Mouse (Mus musculus) gastrocnemius, postnatal 25 days (tissue): ENCODE results near the gene Tcte2. TPM values are rescaled to one million over a fixed set of nuclear protein-coding genes. Genes with fewer than 3 reads are reported as not detected.
"Not testable (repeated sequence)": the region's sequence is repeated elsewhere in the genome, so short reads cannot be mapped to it uniquely, and the experiment has no call there.

Experiments
- DNase-seq: peaks from one replicate; pipeline ENCODE4 v3.0.0; 2022
- long read RNA-seq, 2 experiments: library from polyadenylated mRNA; stranded (forward); transcript quantifications; one replicate each; pipeline ENCODE4 v2.0.0; 2021
- total RNA-seq, 2 experiments: library from RNA; stranded (reverse); gene quantifications; 1 replicate in 1 of 2; 2 replicates in 1 of 2; pipeline ENCODE4 v1.2.3; 2021

The Tcte2 gene
- 1 to 10 TPM in 1 of 2 experiments, under 1 TPM in 1; 0.97 to 1.4 TPM for total RNA-seq
- long read RNA-seq, experiment 1, partial matches to known transcripts = 0 of 3 reads
- long read RNA-seq, experiment 1, other reads (novel, unspliced or antisense) = 2 of 3 reads
- long read RNA-seq, experiment 2 = 0 reads

DNA sequence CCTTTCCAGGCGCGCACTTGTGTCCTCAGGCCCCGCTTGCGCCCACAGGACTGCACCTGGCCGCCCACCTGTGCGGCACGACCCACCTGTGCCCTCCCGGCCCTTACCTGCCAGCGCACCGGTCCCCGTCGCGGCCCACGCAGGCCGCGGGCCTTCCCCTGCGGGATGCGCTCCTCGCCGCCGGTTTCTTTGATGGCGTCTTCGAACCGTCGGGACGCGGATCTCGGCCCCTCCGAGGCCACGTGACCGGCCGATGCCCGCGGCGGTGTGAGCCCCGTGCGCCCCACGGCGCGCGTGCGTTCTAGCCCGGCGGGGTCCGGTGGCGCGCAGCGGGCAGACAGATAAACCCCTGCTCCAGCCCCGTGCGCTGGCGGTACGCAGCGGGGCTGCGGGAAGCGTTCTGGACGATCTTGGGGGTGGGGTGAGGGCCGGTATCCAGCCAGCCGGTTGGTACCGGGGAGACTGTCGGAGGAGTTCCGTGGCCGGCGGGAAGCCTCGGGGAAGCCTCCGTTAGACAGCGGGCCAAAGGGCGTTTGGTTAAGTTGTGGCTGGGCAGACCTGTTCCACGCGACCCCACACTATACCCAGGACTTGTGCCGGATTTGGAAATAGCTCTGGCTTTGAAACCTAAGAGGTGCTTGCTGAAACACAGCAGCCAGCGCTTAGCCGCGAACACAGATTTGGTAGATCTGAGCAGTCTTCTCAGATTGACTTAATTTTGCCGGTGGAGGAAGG is at the start of gene Tcte2:
Gene Tcte2, minus strand, starts transcription at position 647 of the 735 bp plus-strand sequence.
- peak; percentile 35 for DNase-seq

DNA sequence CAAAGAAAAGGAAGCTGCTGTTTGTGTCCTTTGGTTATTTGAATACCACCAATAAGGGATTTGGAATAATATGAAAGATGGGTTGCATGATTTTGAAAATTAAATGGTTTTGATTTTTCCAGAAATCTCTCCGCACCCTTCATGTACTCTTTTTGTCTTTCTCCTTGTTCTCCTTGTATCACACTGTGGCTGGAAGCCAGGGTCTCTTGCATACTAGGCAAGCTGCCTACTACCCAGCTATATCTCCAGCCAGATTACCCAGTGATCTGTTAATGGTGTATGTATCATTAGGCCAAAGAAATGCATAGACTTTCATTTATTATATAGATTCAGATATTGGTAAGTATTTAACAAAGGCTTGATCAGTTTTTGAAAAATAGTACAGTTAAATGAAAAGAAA is 44.4 kb upstream of the Tcte2 start:
- DNase-seq = no peak

DNA sequence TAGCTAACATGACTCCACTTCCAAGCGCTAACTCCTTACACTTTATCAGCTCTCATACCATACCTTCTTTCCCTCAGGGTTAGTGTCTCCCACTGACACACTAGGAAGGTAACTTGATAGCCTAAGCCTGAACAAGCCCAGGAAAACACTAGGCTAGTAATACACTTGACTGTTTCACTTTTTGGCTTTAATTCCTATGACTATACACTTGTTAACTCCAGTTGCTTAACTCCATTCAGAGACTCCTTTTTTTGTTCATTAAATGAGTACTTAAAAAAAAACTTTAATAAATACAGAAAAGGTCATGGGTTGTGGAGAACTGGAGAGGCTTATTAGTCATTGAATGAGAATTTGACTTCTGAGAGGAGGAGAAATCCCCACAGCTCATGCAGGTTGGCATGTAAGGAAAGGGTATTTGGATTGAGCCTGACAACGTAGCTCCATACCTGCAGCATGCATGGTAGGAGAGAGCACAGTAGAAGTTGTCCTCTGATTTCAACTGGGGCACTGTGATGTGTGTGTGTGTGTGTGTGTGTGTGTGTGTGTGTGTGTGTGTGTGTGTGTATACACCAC is 41.3 kb upstream of the Tcte2 start:
- no peak for DNase-seq

DNA sequence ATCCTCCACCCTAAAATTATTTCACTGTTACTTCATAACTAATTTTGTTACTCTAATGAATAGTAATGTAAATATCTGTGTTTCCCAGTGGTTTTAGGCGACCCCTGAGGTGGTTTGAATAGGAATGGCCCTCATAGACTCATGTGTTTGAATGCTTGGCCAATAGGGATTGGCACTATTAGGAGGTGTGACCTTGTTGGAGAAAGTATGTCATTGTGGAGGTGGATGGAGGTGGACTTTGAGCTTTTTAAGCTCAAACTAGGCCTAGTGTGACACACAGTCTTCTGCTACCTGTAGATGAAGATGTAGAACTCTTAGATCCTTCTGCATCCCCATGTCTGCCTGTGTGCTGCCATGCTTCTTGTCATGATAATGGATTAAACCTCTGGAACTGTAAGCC is 36.1 kb upstream of the Tcte2 start:
- DNase-seq = no peak

DNA sequence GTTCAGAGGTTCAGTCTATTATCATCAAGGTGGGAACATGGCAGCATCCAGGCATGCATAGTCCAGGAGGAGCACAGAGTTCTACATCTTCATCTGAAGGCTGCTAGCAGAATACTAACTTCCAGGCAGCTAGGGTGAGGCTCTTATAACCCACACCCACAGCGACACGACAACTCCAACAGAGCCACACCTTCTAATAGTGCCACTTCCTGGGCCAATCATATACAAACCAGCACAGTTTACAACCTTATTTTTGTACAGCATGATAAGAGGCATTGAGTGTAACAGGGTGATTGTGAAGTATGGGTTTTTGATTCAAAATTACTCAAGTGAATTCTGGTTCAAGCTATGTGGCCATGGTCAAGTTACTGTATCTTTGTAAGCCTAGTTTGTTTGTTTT is 28.4 kb upstream of the Tcte2 start:
- not testable (repeated sequence) for DNase-seq

DNA sequence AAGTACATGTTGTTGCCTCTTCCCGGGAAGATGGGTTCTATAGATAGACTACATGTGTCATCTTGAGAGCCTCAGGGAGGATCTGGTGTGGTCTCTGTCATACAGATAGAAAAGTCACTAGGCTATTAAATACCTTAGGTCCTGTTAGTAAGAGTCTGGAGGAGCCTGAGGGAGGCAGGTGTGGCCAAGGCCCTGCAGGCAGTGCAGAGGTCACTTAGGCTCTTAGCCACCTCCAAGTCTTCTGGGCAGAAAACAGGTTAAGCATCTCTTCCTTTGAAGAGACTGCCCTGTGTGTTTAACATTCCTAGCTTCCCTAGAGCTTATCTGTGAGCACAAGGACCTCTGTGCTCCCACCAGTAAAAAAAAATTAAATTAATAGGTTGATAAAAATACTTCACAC is 21.8 kb upstream of the Tcte2 start:
- no peak for DNase-seq

DNA sequence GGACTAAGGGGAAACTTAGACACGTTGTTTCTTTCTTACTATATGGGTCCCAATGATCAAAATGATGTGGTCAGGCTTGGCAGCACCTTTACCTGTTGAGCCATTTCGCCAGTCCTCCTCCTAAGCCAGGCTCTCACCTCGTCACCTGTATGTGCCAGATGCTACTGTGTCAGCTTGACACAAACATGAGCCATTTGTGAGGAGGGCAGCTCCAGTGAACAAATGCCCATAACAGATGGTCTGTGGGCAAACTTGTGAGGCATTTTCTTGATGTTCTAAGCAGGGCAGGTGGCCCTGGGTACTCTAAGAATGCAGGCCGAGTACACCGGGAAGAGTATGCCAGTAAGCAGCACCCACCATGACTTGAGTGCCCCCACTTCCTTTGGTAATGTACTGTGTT is 20.3 kb upstream of the Tcte2 start:
- no peak for DNase-seq

DNA sequence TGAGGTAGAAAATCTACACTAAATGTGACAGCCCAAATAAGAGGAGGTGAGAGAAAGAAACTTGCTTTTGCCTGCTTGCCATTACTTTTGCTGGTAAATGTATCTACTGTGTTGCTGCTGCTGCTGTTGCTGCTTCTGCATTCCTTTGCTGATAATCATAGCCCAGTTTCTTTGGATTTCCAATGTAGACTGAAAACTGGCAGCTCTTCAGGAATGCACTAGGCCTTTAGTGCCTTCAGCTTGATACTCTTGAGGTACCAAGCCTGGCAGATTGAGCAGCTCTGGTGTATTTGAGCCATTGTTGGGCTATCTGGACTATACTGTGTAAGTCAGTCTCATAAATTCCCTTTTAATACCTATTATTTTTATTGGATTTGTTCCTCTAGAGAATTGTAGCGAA is 17.2 kb upstream of the Tcte2 start:
- no peak for DNase-seq

DNA sequence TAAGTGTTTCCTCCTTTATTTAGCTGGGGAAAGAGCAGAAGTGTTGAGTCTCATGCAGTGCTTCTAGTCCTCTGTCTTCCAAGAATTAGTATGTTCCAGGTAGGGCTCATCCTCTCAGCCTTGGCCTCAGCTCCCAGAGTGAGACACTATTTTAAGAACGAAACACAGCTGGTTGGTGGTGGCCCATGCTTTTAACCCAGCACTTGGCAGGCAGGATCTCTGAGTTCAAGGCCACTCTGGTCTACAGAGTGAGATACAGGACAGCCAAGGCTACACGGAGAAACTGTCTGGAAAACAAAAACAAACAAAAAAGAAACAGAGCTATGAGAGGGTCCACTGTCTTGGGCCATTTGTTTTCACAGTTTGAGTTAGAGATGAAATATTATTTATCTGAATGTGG is 16.1 kb upstream of the Tcte2 start:
- DNase-seq = no peak

DNA sequence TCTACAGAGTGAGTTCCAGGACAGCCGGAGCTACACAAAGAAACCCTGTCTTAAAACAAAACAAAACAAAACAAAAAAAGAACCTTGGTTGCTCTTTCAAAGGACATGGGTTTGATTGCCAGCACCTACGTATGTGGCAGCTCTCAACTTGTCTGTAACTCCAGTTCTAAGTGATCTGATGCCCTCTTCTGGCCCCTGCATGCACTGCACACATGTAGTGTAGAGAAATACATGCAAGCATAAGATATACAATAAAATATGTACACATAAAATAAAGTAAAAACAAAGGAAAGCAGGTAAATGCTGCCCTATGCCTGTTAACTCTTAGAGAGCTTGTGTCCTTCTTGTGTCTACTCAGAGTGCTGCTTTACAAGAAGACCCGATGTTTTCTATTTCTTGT is 7.6 kb upstream of the Tcte2 start:
- DNase-seq = no peak

DNA sequence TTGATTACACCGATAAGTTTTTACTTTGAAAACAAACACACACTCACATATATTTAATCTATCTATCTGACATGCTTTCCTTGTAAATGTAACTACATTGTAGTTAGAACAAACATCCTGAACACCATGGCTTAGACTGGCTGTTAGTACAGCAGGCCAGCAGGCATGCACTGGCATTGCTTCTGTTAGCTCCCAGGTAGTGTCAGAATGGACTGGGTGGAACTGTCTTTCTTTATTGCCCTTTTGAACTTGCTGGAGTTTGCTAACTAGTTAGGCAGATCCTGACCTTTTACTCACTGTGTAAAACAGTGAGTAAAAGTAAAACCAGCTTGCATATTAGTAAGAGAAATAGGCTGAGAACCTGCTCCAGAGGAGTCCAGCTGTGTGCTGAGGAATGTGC is 6.9 kb upstream of the Tcte2 start:
- no peak for DNase-seq

DNA sequence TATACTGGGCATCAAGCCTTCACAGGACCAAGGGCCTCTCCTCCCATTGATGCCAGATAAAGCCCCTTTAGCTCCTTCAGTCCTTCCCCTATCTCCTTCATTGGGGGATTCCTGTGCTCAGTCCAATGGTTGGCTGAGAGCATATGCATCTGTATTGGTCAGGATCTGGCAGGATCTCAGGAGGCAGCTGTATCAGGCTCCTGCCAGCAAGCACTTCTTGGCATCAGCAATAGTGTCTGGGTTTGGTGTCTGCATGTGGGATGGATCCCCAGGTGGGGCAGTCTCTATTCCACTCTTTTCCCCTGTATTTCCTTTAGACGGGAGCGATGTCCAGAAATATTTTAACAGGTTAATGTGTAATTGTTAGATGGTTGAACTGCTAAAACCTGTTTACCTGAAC is 3.3 kb upstream of the Tcte2 start:
- DNase-seq = not testable (repeated sequence)

DNA sequence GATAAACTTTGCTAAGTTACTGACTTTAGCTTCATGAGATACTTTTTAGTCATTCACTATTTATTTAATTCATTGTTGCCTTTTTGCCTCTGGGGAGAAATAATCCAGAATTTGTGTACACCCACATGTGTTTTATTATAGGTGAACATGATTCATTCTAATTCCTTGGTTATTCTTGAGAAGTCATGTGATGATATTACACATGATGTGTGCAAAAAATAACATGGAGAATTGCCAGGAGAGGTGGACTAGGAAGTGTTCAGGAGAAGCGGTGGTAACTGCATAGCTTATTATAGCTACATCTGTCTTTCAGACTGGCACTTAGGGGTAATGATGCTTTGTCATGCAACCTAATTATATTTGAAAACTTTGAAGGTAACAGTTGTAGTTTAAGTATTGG is 2.2 kb upstream of the Tcte2 start:
- DNase-seq = no peak

DNA sequence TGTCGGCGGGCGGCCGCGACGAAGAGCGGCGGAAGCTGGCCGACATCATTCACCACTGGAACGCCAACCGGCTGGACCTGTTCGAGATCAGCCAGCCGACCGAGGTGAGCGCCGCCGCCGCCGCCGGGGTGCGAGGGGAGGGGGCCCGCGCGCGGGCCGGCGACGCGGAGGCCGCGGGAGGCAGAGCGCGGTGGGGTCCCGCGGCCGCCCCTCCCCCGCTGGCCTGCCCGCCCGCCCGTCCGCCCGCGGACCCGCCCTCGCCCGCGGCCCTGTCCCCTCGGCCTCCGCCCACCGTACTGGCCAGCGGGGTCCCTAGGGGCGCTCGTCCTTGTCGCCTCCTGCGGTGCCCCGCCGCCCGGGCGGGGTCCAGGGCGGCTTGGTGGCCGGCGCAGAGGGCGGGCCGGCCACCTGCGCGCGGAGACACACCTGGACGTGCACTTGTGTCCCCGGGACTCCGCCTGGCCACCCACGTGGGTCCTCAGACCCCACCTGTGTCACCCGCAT is 898 bp downstream of the Tcte2 start:
- DNase-seq = peak; percentile 27

DNA sequence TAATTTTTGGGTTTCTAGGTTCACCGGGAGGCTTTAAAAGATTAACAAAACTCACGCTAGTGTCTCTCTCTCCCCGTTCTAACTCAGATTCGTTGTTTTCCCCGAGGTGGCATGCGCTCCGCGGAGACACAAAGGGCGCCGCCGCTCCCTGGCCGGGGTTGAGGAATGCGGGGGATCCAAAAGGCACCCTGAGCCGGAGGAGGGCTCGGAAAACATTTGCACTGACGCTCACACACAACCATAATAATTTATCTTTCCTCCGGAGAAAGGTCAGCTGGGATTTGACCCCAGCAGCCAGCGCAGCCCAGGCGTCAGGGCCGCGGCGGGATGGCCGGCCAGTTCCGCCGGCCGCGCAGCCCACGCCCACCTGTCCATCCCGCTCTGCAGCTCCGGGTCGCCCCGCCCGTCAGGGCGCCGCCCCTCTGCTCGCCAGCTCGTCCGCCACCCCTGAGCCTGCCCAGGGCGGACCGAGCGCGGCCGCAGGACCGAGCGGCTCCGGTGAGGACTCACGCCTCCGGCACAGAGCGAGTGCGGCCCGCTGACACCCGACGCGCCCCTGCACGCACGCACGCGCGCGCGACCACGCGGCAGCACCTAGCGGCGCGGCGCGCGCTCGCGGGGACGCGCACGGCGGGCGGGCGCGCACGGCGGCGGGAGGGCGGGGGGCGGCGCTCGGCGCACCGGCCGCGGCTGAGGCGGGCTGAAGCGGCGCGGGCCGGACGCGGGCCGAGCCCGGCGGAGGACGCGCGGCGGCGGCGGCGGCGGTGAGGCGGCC is 1.6 kb downstream of the Tcte2 start, which contains the start of gene Afdn:
Gene Afdn, plus strand, starts transcription at position 687 of the 775 bp plus-strand sequence.
- DNase-seq = peak; percentile 85

DNA sequence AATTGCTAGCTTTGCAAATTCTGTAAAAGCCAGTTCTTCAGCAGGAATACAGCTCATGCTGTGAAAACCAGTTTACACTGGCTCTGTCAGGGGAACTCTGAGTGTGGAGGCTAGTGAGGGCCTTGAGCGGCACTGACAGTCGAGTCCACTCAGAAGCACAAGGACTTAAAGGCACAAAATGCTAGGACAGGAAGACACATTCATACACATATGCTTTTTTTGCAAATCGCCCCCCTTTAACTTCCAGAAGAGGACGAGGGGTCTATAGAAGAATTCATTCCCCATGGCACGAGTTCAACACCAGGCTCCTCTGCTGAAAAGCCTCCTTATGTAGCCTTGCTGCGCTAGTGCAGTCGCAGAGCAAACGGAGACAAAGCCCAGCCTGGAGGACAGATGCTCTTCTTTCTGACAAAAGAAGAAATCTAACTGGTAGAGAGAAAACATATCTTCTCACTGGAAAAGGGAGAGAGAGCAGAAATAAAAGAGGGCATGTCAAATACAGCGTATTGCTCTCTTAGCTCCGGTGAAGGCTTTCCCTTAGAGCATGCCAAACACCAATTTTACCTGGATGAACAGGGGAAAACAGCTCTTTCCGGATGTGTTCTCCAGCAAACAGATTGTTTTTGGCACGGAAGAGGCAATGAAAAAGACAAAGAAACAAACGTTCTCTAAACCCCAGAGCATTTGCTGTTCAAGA is 2.3 kb downstream of the Tcte2 start:
- no peak for DNase-seq

DNA sequence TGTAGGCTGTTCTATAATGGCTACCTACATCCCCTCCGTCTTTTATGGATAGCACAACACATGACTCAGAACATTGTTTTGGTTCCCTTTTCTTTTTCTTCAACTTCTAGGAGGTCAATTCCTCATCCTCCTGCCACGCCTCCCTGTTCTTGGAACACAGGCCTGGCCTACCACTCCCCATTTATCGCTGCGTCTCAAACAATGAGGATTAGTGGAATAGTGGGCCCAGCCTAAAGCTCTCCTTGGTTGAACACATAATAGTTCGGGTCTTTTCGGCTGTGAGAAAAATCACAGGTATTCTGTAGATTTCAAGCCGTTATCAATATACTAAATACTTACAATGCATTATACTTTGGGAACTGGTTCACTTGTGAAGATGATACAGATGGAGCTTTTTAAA is 3.0 kb downstream of the Tcte2 start:
- DNase-seq = no peak

DNA sequence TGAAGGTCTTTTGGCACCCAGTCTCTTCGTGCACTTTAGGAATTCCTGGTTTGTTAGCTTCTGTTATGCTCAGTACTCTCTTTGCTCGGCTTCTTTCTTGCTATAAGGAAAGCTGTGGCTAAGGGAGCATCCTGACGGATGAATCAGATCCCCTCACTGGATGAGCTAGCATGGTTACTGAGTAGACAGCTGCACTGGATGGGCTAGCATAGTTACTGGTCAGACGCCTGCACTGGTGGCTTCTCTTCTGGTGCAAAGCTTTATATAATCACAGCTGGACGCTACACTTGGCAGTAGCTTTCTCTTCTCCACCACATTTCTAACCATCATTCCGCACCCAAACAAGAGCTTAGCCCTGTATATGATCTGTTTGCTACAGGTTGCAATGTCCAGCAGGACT is 6.7 kb downstream of the Tcte2 start:
- no peak for DNase-seq

DNA sequence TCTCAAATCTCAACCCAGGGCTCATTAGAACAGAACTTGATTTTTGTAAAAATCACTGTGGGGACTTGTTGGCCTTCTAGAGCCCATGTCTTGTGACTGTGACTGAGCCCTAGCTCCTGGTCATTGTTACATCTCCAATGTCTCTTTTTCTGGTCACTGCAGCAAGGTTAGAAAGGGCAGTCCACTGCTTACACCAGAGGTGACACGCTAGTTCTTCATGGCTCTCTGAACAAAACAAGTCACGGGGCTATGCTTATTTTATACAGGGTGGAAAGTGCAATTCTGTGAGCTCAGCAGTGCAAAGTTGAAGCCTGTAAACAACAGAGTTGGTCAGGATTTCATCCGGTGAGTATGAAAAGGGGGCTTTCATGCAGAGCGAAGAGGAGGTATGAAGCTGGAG is 7.7 kb downstream of the Tcte2 start:
- DNase-seq = no peak

DNA sequence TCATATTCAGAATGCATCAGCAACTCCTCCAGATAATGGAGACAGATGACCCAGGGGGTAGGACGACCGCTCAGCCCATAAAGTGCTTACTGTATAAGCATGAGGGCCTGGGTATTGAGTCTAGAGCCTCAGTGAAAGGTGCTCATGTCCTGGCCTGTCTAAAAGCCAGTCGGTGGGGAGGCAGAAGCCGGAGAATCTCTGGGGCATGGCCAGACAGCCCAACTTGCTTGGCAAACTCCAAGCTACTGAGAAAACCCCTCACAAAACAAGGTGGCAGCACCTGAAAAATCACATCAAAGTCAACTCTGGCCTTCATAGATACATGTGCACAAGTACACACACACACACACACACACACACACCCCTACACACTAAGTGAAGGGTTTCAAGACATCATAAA is 12.6 kb downstream of the Tcte2 start:
- DNase-seq = no peak

DNA sequence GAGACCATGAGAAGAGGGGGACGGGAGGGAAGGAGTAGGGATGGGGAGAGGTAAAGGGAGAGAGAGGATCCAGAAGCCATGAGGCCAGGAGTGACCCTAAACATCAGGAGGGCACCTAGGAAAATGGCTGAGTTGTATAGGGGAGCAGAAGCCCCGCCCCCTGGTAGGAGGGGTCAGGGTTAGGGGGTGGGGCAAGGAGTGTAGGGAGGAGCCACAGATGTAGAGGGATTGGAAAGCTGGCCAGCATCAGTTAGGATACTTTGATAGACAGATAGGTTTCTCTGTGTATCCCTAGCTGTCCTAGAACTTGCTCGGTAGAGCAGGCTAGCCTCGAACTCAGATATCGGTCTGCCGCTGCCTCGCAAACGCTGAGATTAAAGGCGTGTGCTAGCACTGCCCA is 13.9 kb downstream of the Tcte2 start:
- DNase-seq = no peak

DNA sequence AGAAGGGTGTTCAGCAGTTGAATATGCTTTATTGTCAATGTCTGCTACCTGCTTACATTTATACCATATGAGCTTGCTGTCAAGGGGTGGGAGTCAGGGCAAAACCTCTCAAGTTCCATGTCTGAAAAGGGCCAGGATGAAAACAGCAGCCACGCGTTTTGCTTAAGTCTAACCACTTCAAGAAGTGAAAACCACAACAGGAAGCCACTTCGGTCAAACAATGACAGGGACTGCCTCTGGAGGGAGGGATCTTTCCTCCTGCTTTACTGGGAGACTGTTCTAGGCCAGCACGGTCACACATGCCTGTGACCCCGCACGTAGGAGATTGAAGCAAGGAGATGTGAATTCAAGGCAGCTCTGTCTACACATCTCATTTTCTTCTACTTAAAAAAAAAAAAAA is 15.3 kb downstream of the Tcte2 start:
- DNase-seq = no peak
